Mouse (Mus musculus) ES-Bruce4 (cell line): ENCODE measurements around the gene Grrp1. TPM values are rescaled to one million over a fixed set of nuclear protein-coding genes. Genes with fewer than 3 reads are reported as not detected.
A peak's percentile ranks its signal among the peaks of the same experiment; 100 is the strongest.
"Not testable (repeated sequence)": the region's sequence is repeated elsewhere in the genome, so short reads cannot be mapped to it uniquely, and the experiment has no call there.

ENCODE experiments used
- H3K27ac ChIP-seq: 2 replicates; pipeline ENCODE4 v1.5.1; 2012; ENCODE audit warnings: low read length, inconsistent platforms; ENCODE audit not compliant: insufficient read depth
- H3K27me3 ChIP-seq: 2 replicates; pipeline ENCODE4 v1.6.1; 2012; ENCODE audit warnings: mild to moderate bottlenecking, low read length, inconsistent platforms; ENCODE audit not compliant: control insufficient read depth, poor library complexity, insufficient read depth, severe bottlenecking
- H3K36me3 ChIP-seq: 2 replicates; pipeline ENCODE4 v1.6.1; 2012; ENCODE audit warnings: inconsistent platforms, mild to moderate bottlenecking, low read length, moderate library complexity; ENCODE audit not compliant: control insufficient read depth, poor library complexity, insufficient read depth, severe bottlenecking
- H3K4me1 ChIP-seq: one replicate; pipeline ENCODE4 v1.8.1; 2011; ENCODE audit warnings: low read length; ENCODE audit not compliant: control insufficient read depth, insufficient read depth
- H3K4me3 ChIP-seq: 2 replicates; pipeline ENCODE4 v1.5.1; 2011; ENCODE audit warnings: low read depth, mild to moderate bottlenecking, low read length
- H3K9ac ChIP-seq: 2 replicates; pipeline ENCODE4 v1.6.1; 2012; ENCODE audit warnings: low read depth, mild to moderate bottlenecking, inconsistent platforms; ENCODE audit not compliant: poor library complexity, severe bottlenecking
- H3K9me3 ChIP-seq: replicated peaks from 2 replicates; pipeline ENCODE4 v1.6.1; 2012; ENCODE audit warnings: mild to moderate bottlenecking, low read length, inconsistent platforms; ENCODE audit not compliant: control insufficient read depth, poor library complexity, insufficient read depth, severe bottlenecking
- CTCF ChIP-seq: IDR thresholded peaks from one replicate; pipeline ENCODE4 v1.8.1; 2011; ENCODE audit warnings: low read depth, low read length
- EP300 ChIP-seq: IDR thresholded peaks from 2 replicates; pipeline ENCODE4 v1.6.1; 2011; ENCODE audit warnings: low read depth, low read length; ENCODE audit not compliant: insufficient read depth
- POLR2A ChIP-seq: IDR thresholded peaks from one replicate; pipeline ENCODE4 v1.8.1; 2011; ENCODE audit warnings: low read length; ENCODE audit not compliant: insufficient read depth
- polyA plus RNA-seq: library from polyadenylated mRNA; stranded (reverse); fragments of >200 nt; gene quantifications from 2 replicates; pipeline ENCODE4 v1.2.4, GENCODE M21; 2011; ENCODE audit warnings: low read depth; ENCODE audit not compliant: missing spikeins, insufficient read depth, insufficient read length

The Grrp1 gene
- polyA plus RNA-seq, 1 experiment, result not detected

DNA sequence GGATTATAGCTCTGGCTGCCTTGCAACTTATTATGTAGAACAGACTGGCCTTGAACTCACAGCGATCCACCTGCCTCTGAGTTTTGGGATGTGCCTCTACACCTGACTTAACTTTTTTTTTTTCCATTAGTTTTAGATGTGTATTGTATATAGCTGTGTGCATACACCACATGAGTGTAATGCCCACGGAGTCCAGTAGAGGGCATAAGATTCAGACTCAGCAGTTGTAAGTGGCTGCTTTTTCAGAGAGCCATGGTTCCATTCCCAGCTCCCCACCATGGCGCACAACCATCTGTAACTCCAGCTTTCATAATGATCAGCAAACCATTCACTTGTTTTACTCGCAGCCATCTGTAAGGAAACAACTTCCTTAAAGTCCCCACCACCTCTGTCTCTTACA lies 42.6 kb upstream of the Grrp1 start:
- no peak overlapping the region for H3K27ac ChIP-seq
- H3K4me1 ChIP-seq, result peaks cover 2% of the 10 kb centered on the region
- H3K36me3 ChIP-seq, result no peaks in the 10 kb centered on the region
- no peak overlapping the region for H3K4me3 ChIP-seq
- H3K27me3 ChIP-seq, result no peaks in the 10 kb centered on the region
- no peaks in the 10 kb centered on the region for H3K9me3 ChIP-seq
- TF ChIP-seq CTCF (no peak), POLR2A (no peak), EP300 (no peak)
- H3K9ac ChIP-seq, result no peak overlapping the region

DNA sequence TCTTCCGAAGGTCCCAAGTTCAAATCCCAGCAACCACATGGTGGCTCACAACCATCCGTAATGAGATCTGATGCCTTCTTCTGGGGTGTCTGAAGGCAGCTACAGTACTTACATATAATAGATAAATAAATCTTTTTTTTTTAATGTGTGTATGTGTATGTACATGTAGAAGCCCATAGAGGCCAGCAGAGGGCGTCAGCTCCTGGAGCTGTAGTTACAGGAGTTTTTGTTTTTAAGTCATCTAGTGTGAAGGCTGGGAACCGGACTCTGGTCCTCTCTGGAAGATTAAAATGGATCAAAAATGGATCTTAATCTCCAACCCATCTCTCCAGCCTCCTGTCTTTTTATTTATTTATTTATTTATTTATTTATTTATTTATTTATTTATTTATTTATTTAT lies 42.2 kb upstream of the Grrp1 start:
- not testable (repeated sequence) for H3K4me1 ChIP-seq, H3K36me3 ChIP-seq, H3K9me3 ChIP-seq, H3K9ac ChIP-seq, H3K27ac ChIP-seq, H3K4me3 ChIP-seq, H3K27me3 ChIP-seq

DNA sequence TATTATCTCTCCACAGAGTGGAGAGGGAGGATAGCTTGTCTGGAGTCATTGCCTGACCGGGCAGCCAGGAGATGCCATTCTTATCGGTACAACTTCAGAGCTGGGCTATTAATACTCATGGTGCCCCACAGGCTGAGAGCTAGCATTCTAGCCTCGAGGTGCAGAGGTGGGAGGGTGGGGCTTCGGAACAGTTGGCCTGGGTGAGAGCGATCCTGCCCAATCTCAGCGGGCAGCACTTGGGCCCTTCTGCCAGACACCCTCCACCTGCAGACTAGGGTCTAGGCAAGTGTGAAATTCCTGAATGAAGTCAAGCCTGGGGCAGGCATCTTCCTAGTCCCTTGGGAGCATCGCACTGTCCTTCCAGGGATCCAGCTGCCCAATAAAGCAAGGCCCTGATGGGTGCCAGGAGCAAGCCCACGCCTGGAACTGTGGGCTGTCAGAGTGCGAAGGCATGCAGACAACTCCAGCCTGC lies 39.8 kb upstream of the Grrp1 start:
- Histone ChIP-seq H3K9ac (no peak overlapping the region), H3K36me3 (no peaks in the 10 kb centered on the region), H3K4me3 (no peak overlapping the region), H3K27ac (no peak overlapping the region), H3K9me3 (no peaks in the 10 kb centered on the region), H3K4me1 (no peaks in the 10 kb centered on the region), H3K27me3 (no peaks in the 10 kb centered on the region)
- TF ChIP-seq EP300, result no peak
- TF ChIP-seq POLR2A, result no peak
- no peak for TF ChIP-seq CTCF

DNA sequence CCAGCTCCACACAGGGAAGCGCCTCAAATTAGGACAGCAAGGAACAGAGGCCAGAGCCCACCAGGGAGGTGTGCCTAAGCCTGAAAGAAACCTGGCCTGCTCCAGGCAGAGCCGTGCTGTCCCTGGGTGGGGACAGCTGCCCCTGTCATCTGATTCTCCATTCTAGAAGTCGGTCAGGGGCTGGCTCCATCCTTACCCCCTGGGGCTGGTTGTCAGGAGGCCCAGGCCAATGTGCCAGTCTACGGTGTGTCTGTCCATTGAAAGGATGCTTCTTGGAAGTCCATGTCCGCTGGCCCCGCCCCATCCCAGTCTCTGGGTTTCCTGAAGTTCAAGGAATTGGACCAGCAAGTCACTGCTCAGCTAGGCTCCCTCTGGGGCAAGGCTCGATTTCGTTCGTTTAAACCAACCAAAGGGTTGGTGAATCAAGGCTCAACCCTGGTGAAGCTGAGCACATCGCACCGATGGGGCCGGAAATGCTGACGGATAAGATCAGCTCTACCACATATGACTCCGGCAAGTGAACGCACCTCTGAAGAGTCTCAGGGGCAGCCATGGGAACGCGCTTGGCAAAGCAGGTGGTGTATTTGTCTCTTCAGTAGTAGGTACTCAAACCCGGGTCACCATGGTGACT lies 39.3 kb upstream of the Grrp1 start:
- H3K36me3 ChIP-seq, result no peaks in the 10 kb centered on the region
- H3K9me3 ChIP-seq, result no peaks in the 10 kb centered on the region
- no peaks in the 10 kb centered on the region for H3K27me3 ChIP-seq
- TF ChIP-seq CTCF (no peak), POLR2A (no peak), EP300 (no peak)
- H3K9ac ChIP-seq, result no peak overlapping the region
- no peak overlapping the region for H3K27ac ChIP-seq
- no peak overlapping the region for H3K4me3 ChIP-seq
- no peaks in the 10 kb centered on the region for H3K4me1 ChIP-seq

DNA sequence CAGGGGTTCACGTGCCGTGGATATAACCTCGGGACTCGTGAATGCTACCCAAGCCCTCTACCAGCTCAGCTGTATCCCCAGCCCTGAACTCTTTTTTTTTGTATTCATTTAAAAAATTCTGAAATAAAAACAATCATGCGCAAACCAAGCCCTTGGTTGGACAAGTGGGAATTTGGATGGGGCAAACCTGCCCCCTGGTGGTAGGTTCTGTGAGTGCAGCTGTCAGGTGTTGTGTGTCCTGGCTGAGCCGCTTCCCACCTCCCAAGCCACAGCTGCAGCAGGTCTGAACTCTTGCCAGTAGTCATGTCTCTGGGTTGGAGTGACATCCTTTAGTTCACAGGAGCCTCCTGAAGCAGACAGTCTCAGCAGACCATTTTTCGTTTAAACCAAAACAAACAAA lies 38.2 kb upstream of the Grrp1 start:
- Histone ChIP-seq H3K4me1 (no peaks in the 10 kb centered on the region), H3K27ac (no peak overlapping the region), H3K27me3 (no peaks in the 10 kb centered on the region), H3K9ac (no peak overlapping the region), H3K36me3 (no peaks in the 10 kb centered on the region), H3K4me3 (no peak overlapping the region), H3K9me3 (no peaks in the 10 kb centered on the region)
- TF ChIP-seq EP300, result no peak
- TF ChIP-seq POLR2A, result no peak
- TF ChIP-seq CTCF, result peak; percentile 85

DNA sequence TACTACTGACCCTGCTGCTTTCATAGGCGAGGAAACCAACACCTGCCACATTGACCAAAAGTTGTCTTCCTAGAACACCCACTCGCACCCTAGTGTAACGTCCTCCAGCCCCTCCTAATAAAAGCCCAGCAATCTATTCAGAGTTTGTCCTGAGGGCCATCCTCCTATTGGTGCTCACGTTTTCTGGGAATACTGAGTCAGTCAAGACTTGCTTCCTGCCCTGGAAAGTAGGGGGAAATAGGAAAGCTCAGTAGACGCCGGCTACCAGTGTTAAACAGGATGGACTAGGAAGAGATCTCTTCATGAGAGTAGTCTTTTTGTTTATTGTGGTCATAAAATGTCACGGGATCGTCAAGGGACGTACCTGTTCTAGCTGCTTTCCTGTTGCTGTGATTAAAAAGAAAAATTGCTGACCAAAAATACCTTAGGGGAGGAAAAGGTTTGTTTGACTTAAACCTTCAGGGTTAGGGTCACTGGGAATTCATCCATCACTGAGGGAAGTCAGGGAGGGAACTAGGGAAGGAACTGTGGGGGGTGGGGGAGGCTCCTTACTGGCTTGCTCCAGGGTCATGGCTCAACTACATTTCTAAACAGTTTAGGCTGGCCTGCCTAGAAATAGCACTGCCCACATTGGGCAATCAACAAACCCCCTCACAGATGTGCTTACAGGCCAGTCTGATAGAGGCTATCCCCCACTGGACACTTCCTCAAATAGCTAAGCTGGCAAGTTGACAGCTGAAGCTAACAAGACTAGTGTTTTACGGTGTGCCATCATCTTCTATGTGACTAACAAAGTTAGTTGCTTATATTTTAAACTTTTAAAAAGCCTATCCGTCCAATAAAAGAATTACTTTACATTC lies 34.7 kb upstream of the Grrp1 start:
- Histone ChIP-seq H3K4me3 (peak overlapping the region; percentile 76), H3K27ac (peak overlapping the region; percentile 85), H3K36me3 (peaks cover 4% of the 10 kb centered on the region), H3K27me3 (no peaks in the 10 kb centered on the region), H3K4me1 (no peaks in the 10 kb centered on the region), H3K9ac (peak overlapping the region; percentile 88), H3K9me3 (no peaks in the 10 kb centered on the region)
- no peak for TF ChIP-seq EP300
- TF ChIP-seq CTCF, result no peak
- TF ChIP-seq POLR2A, result no peak
